Mouse (Mus musculus) embryonic fibroblast, embryonic 13.5 days (primary cell): ENCODE measurements at regions not wholly inside any gene's neighbourhood (a gene's known extent, or its start where the extent isn't known, plus 50 kb on each side); places are given as distances from the start of the nearest gene placed in this dataset.
"Not testable (repeated sequence)": the region's sequence is repeated elsewhere in the genome, so short reads cannot be mapped to it uniquely, and the experiment has no call there.

Source experiments
- H3K27ac ChIP-seq: 2 replicates; pipeline ENCODE4 v1.5.1; 2012; ENCODE audit warnings: low read length, control low read depth, inconsistent platforms; ENCODE audit not compliant: insufficient read depth
- H3K4me1 ChIP-seq: 2 replicates; pipeline ENCODE4 v1.6.1; 2011; ENCODE audit warnings: low read length; ENCODE audit not compliant: control insufficient read depth, insufficient read depth
- H3K4me3 ChIP-seq: 2 replicates; pipeline ENCODE4 v1.5.1; 2011; ENCODE audit warnings: mild to moderate bottlenecking, control low read depth, low read length; ENCODE audit not compliant: insufficient read depth
- CTCF ChIP-seq: IDR thresholded peaks from 2 replicates; pipeline ENCODE4 v1.5.1; 2011; ENCODE audit warnings: mild to moderate bottlenecking, control low read depth, low read length, moderate library complexity, borderline replicate concordance; ENCODE audit not compliant: insufficient read depth
- POLR2A ChIP-seq: IDR thresholded peaks from 2 replicates; pipeline ENCODE4 v1.6.1; 2011; ENCODE audit warnings: low read depth, mild to moderate bottlenecking, control low read depth, low read length, moderate library complexity

DNA sequence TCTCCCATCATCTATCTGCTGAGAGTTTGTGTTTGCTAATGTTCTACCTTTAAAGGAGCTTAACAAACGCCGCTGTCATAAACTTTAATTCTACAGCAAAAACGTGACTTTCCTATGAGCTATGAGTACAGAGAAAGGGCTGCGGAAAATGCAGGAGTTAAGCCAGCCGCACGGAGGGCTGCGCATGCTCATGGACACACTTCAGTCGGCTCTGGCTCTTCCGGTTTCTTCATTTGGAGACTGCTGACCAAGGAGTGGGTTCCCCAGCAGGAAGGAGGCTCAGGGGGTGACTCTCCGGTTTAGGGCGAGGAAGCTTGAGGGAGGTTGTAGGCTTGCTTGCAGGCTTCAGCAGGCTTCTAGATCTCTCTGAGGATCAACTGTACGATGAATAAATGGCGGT lies 59.3 kb downstream of the Sox2 start:
- Histone ChIP-seq H3K4me1 (no peaks in the 10 kb centered on the region), H3K27ac (no peak overlapping the region), H3K4me3 (no peak overlapping the region)
- TF ChIP-seq CTCF = no peak
- TF ChIP-seq POLR2A = no peak

- not testable (repeated sequence) for H3K4me1 ChIP-seq, H3K27ac ChIP-seq, H3K4me3 ChIP-seq
Measured at GRCm38 (mm10) chr3:34712137-34712536, 61.9 kb downstream of the Sox2 start.

GRCm38 (mm10) chr3:34722506-34722905 lies 72.3 kb downstream of the Sox2 start:
- Histone ChIP-seq H3K4me3 (no peak overlapping the region), H3K4me1 (no peaks in the 10 kb centered on the region), H3K27ac (no peak overlapping the region)
- TF ChIP-seq CTCF (no peak), POLR2A (no peak)

GRCm38 (mm10) chr3:34726955-34727354 lies 76.8 kb downstream of the Sox2 start:
- Histone ChIP-seq H3K27ac (no peak overlapping the region), H3K4me3 (no peak overlapping the region), H3K4me1 (no peaks in the 10 kb centered on the region)
- TF ChIP-seq POLR2A (no peak), CTCF (no peak)

- Histone ChIP-seq H3K4me1 (no peaks in the 10 kb centered on the region), H3K27ac (no peak overlapping the region), H3K4me3 (no peak overlapping the region)
- no peak for TF ChIP-seq POLR2A
- TF ChIP-seq CTCF = no peak
Measured at GRCm38 (mm10) chr3:34728282-34728681, 78.1 kb downstream of the Sox2 start.

GRCm38 (mm10) chr3:34734966-34735365 lies 84.8 kb downstream of the Sox2 start:
- H3K4me1 ChIP-seq = no peaks in the 10 kb centered on the region
- H3K4me3 ChIP-seq = no peak overlapping the region
- no peak for TF ChIP-seq POLR2A
- TF ChIP-seq CTCF = no peak
- no peak overlapping the region for H3K27ac ChIP-seq

DNA sequence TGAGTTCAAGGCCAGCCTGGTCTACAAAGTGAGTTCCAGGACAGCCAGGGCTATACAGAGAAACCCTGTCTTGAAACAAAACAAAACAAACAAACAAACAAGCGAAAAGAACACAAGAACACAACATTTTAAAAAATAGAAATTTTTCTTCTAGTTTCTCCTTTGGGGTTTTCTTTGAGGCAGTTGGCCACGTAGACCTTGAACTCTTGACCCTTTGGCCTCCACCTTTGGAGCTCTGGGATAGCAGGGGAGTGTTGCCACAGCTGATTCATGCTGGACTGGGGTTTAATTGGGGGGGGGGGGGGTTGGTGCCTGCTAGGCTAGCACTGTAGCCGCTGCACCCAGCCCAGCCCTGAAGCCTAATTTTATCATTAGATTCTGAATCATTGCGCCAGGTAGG lies 87.8 kb downstream of the Sox2 start:
- TF ChIP-seq CTCF (no peak), POLR2A (no peak)
- Histone ChIP-seq H3K4me3 (no peak overlapping the region), H3K4me1 (no peaks in the 10 kb centered on the region), H3K27ac (no peak overlapping the region)

- H3K4me1 ChIP-seq = no peaks in the 10 kb centered on the region
- no peak overlapping the region for H3K4me3 ChIP-seq
- TF ChIP-seq CTCF (no peak), POLR2A (no peak)
- H3K27ac ChIP-seq = no peak overlapping the region
Measured at GRCm38 (mm10) chr3:34738938-34739337, 88.7 kb downstream of the Sox2 start.

- no peak for TF ChIP-seq POLR2A
- no peak for TF ChIP-seq CTCF
- Histone ChIP-seq H3K27ac (no peak overlapping the region), H3K4me1 (no peaks in the 10 kb centered on the region), H3K4me3 (no peak overlapping the region)
Measured at GRCm38 (mm10) chr3:34739693-34740092, 89.5 kb downstream of the Sox2 start.

DNA sequence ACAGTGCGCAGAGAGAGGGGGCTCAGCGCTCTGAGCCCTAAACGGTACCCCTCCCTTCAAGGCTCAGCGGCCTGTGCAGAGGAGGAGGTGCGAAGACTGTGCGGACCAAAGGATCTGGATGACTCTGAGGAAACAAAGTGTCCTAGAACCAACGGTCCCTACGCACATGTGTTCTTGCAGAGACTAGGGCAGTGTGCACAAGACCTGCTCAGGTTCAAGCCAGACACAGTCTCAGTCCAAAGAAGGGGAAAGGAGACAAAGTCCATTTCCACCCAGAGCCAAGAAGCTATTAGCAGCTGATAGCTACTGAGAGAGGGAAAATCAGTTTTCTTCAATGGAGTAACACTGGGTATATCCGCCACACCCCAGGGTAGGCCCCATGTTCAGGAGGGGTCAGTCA lies 89.9 kb downstream of the Sox2 start:
- no peaks in the 10 kb centered on the region for H3K4me1 ChIP-seq
- no peak overlapping the region for H3K27ac ChIP-seq
- H3K4me3 ChIP-seq = no peak overlapping the region
- no peak for TF ChIP-seq CTCF
- TF ChIP-seq POLR2A = no peak

GRCm38 (mm10) chr3:34745181-34745736 lies 95.1 kb downstream of the Sox2 start:
- H3K4me1 ChIP-seq = no peaks in the 10 kb centered on the region
- no peak overlapping the region for H3K27ac ChIP-seq
- TF ChIP-seq POLR2A = no peak
- no peak for TF ChIP-seq CTCF
- H3K4me3 ChIP-seq = no peak overlapping the region
